In genomic region chr19:30102620-30103019, GRCm38 (mm10) we compare ENCODE assay signal across 22 mouse cellular contexts.
DNase-seq lines count a peak whose midpoint lies in the region; ATAC-seq and TF ChIP-seq lines count a peak whose summit lies in the region.
"Had no signal": no experiment of that assay in that cellular context is flagged by ENCODE, and none has a peak within 500 bp of the region (broad histone marks: within the 10 kb centered on the region; RNA-seq: fewer than 3 reads in every experiment).

No protein-coding gene starts in this region.

- H3K79me2 ChIP-seq in heart, adult 2 months (replicated peaks; ENCODE audit: control insufficient read depth, insufficient read depth, low read length): no peaks in the 10 kb centered on the region

- H3K9me3 ChIP-seq in heart, embryonic 11.5 days (replicated peaks; ENCODE audit: control insufficient read depth, low read length): no peaks in the 10 kb centered on the region; the same call in 1 of the 2 replicates
- H3K9me3 ChIP-seq in heart, postnatal 0 days (replicated peaks; ENCODE audit: control insufficient read depth, low read length): peaks cover 4% of the 10 kb centered on the region; the same call in 1 of the 2 replicates
- peaks cover 18% of the 10 kb centered on the region for H3K9me3 ChIP-seq in midbrain, embryonic 10.5 days (replicated peaks)
- H3K9me3 ChIP-seq: hindbrain, embryonic 15.5 days; intestine, embryonic 15.5 days; limb, embryonic 10.5 days; liver, embryonic 15.5 days had no signal

- TF ChIP-seq POLR2A in heart, adult 2 months (IDR thresholded peaks at IDR 0.05; ENCODE audit: insufficient read depth, low read depth, low read length): no peak

- WGBS in heart, adult 2 months: 33% methylated on average over 6 of the region's 6 CpGs
- 70% methylated on average over 6 of the region's 6 CpGs for WGBS in heart, embryonic 11.5 days (ENCODE audit: insufficient replicate concordance)
- 57% methylated on average over 6 of the region's 6 CpGs for whole genome bisulfite sequencing in heart, postnatal 0 days
- 92% methylated on average over 6 of the region's 6 CpGs for WGBS in midbrain, embryonic 10.5 days

- TF ChIP-seq EP300 in heart, adult 2 months (IDR thresholded peaks at IDR 0.05; ENCODE audit: insufficient read depth, low read depth, low read length): no peak
- TF ChIP-seq EP300 in heart, postnatal 0 days (IDR thresholded peaks at IDR 0.05; ENCODE audit: low read depth): no peak

- H3K27ac ChIP-seq in heart, adult 2 months: no peak overlapping the region
- H3K27ac ChIP-seq in heart, embryonic 11.5 days (ENCODE audit: low read depth, low read length): no peak overlapping the region
- H3K27ac ChIP-seq in heart, postnatal 0 days (ENCODE audit: low read depth): no peak overlapping the region
- H3K27ac ChIP-seq in midbrain, embryonic 10.5 days (replicated peaks): no peak overlapping the region
- H3K27ac ChIP-seq: hindbrain, embryonic 15.5 days; intestine, embryonic 15.5 days; limb, embryonic 10.5 days; liver, embryonic 15.5 days had no signal

- H3K36me3 ChIP-seq in heart, adult 2 months (ENCODE audit: control insufficient read depth, insufficient read depth, low read length): no peaks in the 10 kb centered on the region
- H3K36me3 ChIP-seq in heart, embryonic 11.5 days (ENCODE audit: control insufficient read depth, insufficient read depth, low read length): peaks cover 16% of the 10 kb centered on the region
- H3K36me3 ChIP-seq in heart, postnatal 0 days (replicated peaks; ENCODE audit: control insufficient read depth, insufficient read depth, low read length): peaks cover 1% of the 10 kb centered on the region; the same call in 1 of the 2 replicates
- peaks cover 67% of the 10 kb centered on the region for H3K36me3 ChIP-seq in midbrain, embryonic 10.5 days

- DNase-seq in heart, adult 2 months: peak; percentile 25 to 34
- peak; percentile 25 for DNase-seq in gastrocnemius, postnatal 14 days
- peak; percentile 27 for DNase-seq in heart, postnatal 0 days (ENCODE audit: low spot score)
- DNase-seq in embryo, embryonic 10.5 days (ENCODE audit: low spot score): no peak
- no peak for DNase-seq in spleen, postnatal 4 days (ENCODE audit: low spot score in 2 of 2)
- no peak for DNase-seq in midbrain, embryonic 10.5 days (ENCODE audit: low spot score)
- DNase-seq: adrenal gland, postnatal 10 days; cerebellum, adult 18-20 months; cerebellum, postnatal 36 days; kidney, adult 8-10 months; kidney, postnatal 10 days; liver; lung, postnatal 10 days; thymus, postnatal 14 days had no signal

- no peak for ATAC-seq in heart, embryonic 11.5 days (replicated peaks; ENCODE audit: insufficient number of reproducible peaks, low FRiP score, low TSS enrichment)
- peak; percentile 60 for ATAC-seq in heart, postnatal 0 days (ENCODE audit: insufficient read depth, low read depth)
- ATAC-seq: activated CD4-positive, CD25-positive, alpha-beta regulatory T cell, adult 4 months; forebrain, embryonic 14.5 days; intestine, embryonic 15.5 days had no signal

- H3K4me1 ChIP-seq in heart, adult 2 months (ENCODE audit: control insufficient read depth, insufficient read depth, low read length): no peaks in the 10 kb centered on the region
- H3K4me1 ChIP-seq in heart, embryonic 11.5 days (ENCODE audit: control insufficient read depth, insufficient read depth, low read length): no peaks in the 10 kb centered on the region
- H3K4me1 ChIP-seq in heart, postnatal 0 days (ENCODE audit: control insufficient read depth, insufficient read depth): no peaks in the 10 kb centered on the region
- peaks cover 1% of the 10 kb centered on the region; the same call in 1 of the 2 replicates for H3K4me1 ChIP-seq in midbrain, embryonic 10.5 days
- H3K4me1 ChIP-seq: intestine, embryonic 15.5 days had no signal

- intact Hi-C loops in heart, adult 2 months (cut with DNase I): no loop called here
- intact Hi-C loops in gastrocnemius, postnatal 14 days (cut with DNase I; ENCODE audit: low total_unique reads): no loop called here

- no peak overlapping the region for H3K4me2 ChIP-seq in heart, embryonic 11.5 days
- no peak overlapping the region for H3K4me2 ChIP-seq in heart, postnatal 0 days (ENCODE audit: low read depth, low read length)
- H3K4me2 ChIP-seq: hindbrain, embryonic 15.5 days; intestine, embryonic 15.5 days; liver, embryonic 15.5 days; midbrain, embryonic 11.5 days had no signal

- H3K4me3 ChIP-seq in heart, adult 2 months: no peak overlapping the region
- no peak overlapping the region for H3K4me3 ChIP-seq in heart, embryonic 11.5 days (ENCODE audit: low read depth, low read length)
- no peak overlapping the region for H3K4me3 ChIP-seq in heart, postnatal 0 days (ENCODE audit: low read depth, low read length)
- no peak overlapping the region for H3K4me3 ChIP-seq in midbrain, embryonic 10.5 days
- H3K4me3 ChIP-seq: hindbrain, embryonic 15.5 days; intestine, embryonic 15.5 days; limb, embryonic 10.5 days; liver, embryonic 15.5 days had no signal

- H3K27me3 ChIP-seq in heart, adult 2 months (ENCODE audit: control insufficient read depth, insufficient read depth, low read length): no peaks in the 10 kb centered on the region
- H3K27me3 ChIP-seq in heart, embryonic 11.5 days (ENCODE audit: control insufficient read depth, insufficient read depth, low read length): no peaks in the 10 kb centered on the region
- H3K27me3 ChIP-seq in heart, postnatal 0 days (ENCODE audit: control insufficient read depth, insufficient read depth, low read length): no peaks in the 10 kb centered on the region
- no peaks in the 10 kb centered on the region for H3K27me3 ChIP-seq in midbrain, embryonic 10.5 days (ENCODE audit: low read depth, poor library complexity, severe bottlenecking)
- H3K27me3 ChIP-seq: hindbrain, embryonic 15.5 days; intestine, embryonic 15.5 days; liver, embryonic 15.5 days had no signal

- no peak overlapping the region for H3K9ac ChIP-seq in heart, adult 2 months (ENCODE audit: low read depth, low read length)
- H3K9ac ChIP-seq in heart, embryonic 11.5 days (ENCODE audit: low read depth, low read length): no peak overlapping the region
- H3K9ac ChIP-seq in heart, postnatal 0 days (replicated peaks; ENCODE audit: low read depth, low read length): no peak overlapping the region
- H3K9ac ChIP-seq: hindbrain, embryonic 15.5 days; intestine, embryonic 15.5 days; liver, embryonic 15.5 days had no signal

- TF ChIP-seq CTCF in heart, adult 2 months (IDR thresholded peaks at IDR 0.05): no peak
- no peak for TF ChIP-seq CTCF in heart, postnatal 0 days (IDR thresholded peaks at IDR 0.05; ENCODE audit: low read depth)

Comparison
In these comparisons a context has a peak if more than half of its experiments do, and no peak if none do; other contexts are left out.
1. DNase-seq: peak in heart, adult 2 months (2 of 2), gastrocnemius, postnatal 14 days (single experiment) and heart, postnatal 0 days (single experiment); none in embryo, embryonic 10.5 days (single experiment), spleen, postnatal 4 days (0 of 2) and midbrain, embryonic 10.5 days (single experiment).